Mouse (Mus musculus): ENCODE measurements around the gene Kcnh2.

- TF ChIP-seq CTCF (IDR thresholded peaks at IDR 0.05; ENCODE audit: low read depth, low read length) (no peak), POLR2AphosphoS5 (IDR thresholded peaks at IDR 0.05; ENCODE audit: insufficient replicate concordance, low read depth, low read length) (no peak), TAL1 (conservative IDR thresholded peaks at IDR 0.05; ENCODE audit: low read depth, low read length) (no peak), GATA2 (IDR thresholded peaks at IDR 0.05; ENCODE audit: borderline replicate concordance, low read depth, low read length) (no peak)
These were observed 59.5 kb downstream of the Kcnh2 start for GRCm38 (mm10) chr5:24291954-24292353.
